Mouse (Mus musculus) liver, adult 2 months (tissue): ENCODE data around the gene Pls3.

ENCODE experiments used
- CTCF ChIP-seq: fragments of 200-500 bp; IDR thresholded peaks from 2 replicates; pipeline ENCODE4 v1.5.1; 2011; ENCODE audit warnings: low read depth, low read length, control low read depth
- POLR2A ChIP-seq: fragments of 200-500 bp; IDR thresholded peaks from 2 replicates; pipeline ENCODE4 v1.6.1; 2011; ENCODE audit warnings: low read length, control low read depth; ENCODE audit not compliant: insufficient read depth; ENCODE audit errors: extremely low read depth

- TF ChIP-seq CTCF (no peak), POLR2A (no peak)
Observed at GRCm38 (mm10) chrX:75871855-75872254, 3.1 kb downstream of the Pls3 start.
